Mouse (Mus musculus): ENCODE measurements at regions not wholly inside any gene's neighbourhood (a gene's known extent, or its start where the extent isn't known, plus 50 kb on each side); places are given as distances from the start of the nearest gene placed in this dataset.

DNA sequence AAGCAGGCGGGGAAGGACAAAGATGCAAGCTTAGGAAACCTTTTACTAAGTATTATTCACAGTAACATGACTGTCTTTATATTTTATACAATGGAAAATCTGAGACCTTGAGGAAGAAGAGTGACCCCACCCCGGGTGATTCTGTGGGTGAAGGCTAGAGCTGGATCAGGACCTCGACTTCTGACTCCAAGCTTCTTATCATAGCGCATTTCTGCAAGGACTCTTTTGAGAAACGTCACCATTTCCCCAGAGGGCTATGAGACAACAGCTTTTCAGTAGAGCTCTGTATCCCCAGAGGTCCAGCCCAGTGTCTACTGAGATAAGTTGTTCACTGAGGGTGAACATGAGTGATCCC, 69.0 kb downstream of the Rpusd4 start:
- TF ChIP-seq MAFK (IDR thresholded peaks at IDR 0.05; ENCODE audit: insufficient read depth, low read depth, low read length) (no peak), ZNF384 (IDR thresholded peaks at IDR 0.05; ENCODE audit: low read depth, low read length) (no peak), ZC3H11A (IDR thresholded peaks at IDR 0.05; ENCODE audit: borderline replicate concordance, low read depth, low read length) (no peak)

Data from ES-E14 (cell line).